Mouse (Mus musculus): ENCODE results near the gene Akr1d1.

The Akr1d1 gene

DNA sequence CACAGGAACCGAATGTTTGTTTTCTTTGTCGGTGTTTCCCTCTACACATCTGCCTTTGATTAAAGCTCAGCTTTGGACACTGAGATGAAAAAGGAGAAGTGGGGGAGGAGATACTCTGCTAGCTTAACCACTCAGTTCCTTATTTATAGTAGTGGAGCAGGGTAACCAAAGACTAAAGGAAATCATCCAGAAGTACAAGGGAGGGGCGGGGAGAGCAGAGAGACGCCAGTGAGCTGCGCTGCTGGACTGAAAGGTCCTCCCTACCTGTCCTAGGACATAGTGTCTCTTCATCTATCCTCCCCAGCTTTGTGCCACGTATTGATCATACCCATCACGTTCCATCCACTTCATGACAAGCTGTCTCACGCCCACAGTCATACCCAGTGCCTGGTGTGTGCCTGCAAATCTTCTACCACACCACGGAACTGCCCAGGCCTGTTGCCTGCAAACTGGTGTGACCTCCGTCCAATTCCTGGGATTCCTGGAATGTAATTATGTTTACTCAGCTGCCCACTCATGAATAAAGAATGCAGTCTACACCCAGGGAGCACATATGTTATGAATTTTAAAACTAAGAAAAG lies 87.5 kb downstream of the Akr1d1 start:
- DNase-seq (ENCODE audit: low spot score in 2 of 2): peak; percentile 14 to 15
